Mouse (Mus musculus) brain, embryonic 14.5 days (tissue): Measurements from ENCODE around the gene 1700025B11Rik. TPM values are rescaled to one million over a fixed set of nuclear protein-coding genes. Genes with fewer than 3 reads are reported as not detected.
A peak's percentile ranks its signal among the peaks of the same experiment; 100 is the strongest.
"Not testable (repeated sequence)": the region's sequence is repeated elsewhere in the genome, so short reads cannot be mapped to it uniquely, and the experiment has no call there.

Experiments used
- DNase-seq: peaks from one replicate; pipeline ENCODE4 v3.0.0-alpha.2; 2011; ENCODE audit warnings: low read depth
- CTCF ChIP-seq: fragments of 200-500 bp; IDR thresholded peaks from 2 replicates; pipeline ENCODE4 v1.5.1; 2012; ENCODE audit warnings: inconsistent platforms, mild to moderate bottlenecking, moderate library complexity, borderline replicate concordance; ENCODE audit not compliant: insufficient read depth, insufficient read length; ENCODE audit errors: extremely low read depth
- POLR2A ChIP-seq: fragments of 200-500 bp; IDR thresholded peaks from 2 replicates; pipeline ENCODE4 v1.6.1; 2012; ENCODE audit warnings: mild to moderate bottlenecking, inconsistent platforms, borderline replicate concordance; ENCODE audit not compliant: poor library complexity, insufficient read depth, insufficient read length, severe bottlenecking; ENCODE audit errors: extremely low read depth
- polyA plus RNA-seq: library from polyadenylated mRNA; depleted of rRNA; stranded (reverse); fragments of >200 nt; gene quantifications from 2 replicates; pipeline ENCODE4 v1.2.3, GENCODE M21; 2012; rRNA removed

Gene 1700025B11Rik
- polyA plus RNA-seq, 1 experiment, result not detected

DNA sequence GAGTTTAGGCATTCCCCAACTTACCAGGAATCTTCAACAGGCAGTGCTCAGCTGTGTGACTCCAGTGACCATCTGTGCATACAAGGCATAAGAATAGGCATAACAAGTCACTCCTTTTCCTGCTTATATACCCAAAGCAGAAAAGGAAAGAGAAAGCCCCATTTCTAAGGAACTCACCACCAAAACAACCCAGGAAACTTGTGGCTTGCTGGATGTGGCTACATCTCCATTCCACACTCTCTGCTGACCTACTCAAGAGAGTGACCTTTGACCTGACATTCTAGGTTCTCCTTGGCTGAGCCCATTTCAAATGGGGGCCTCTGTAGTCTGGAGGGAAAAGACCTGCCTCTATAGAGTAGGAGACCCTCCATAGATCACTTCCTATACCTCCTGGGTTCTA is 28.5 kb downstream of the 1700025B11Rik start, which contains the start of gene Apol7c:
TSS of gene Apol7c (minus strand) at position 101 of the 400 bp plus-strand sequence.
- TF ChIP-seq CTCF (no peak), POLR2A (no peak)
- DNase-seq, result no peak

DNA sequence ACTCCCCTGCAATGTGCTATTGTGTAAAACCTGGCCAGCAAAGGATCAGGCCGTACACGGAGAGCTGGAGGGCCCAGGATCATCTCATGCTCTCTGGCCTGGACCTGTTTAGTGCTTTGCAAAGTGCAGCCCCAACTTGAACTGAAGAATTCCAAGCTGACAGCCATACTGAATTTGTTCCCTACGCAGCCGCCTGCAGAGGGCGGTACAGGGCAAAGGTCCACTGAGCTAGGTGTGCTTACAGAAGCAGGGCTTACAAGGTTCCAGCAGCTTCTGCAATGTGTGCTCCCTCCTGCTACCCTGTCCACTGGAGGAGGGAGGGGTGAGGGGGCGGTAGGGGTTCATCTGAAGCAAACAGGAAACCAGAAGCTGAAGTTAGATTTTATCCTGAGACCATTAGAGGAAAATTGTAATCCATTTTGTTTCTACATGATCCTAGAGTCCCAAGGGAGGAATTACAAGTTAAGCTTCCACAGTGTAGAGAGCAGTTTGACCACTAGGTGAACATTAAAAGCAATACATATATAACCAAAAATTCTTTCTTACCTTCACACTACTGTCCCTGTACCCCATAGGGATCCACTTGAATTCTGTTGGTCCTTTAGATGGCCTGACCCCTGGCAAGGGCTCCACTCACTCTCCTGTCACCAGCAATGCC is 38.4 kb downstream of the 1700025B11Rik start:
- TF ChIP-seq CTCF, result peak; percentile 54; the same call in 1 of the 2 replicates
- DNase-seq, result peak; percentile 57

DNA sequence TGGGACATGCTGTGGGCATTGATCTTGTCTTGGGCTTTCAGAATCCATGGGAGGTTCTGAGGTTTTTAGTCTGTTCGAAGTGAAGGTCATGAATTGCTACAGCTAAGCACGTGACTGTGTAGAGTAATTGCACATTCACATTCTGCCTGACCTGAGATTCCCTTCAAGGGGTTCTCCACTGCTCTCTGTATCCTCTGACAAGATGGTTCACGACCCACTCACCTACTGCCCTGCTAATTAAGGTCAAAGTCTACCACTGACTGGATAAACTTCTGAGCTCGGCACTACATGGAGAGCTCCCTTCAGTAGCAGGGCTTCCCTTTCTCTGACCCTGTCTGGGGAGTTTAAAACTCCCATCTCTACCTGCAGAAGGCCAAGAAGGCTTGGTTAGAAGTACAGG is 41.1 kb downstream of the 1700025B11Rik start:
- DNase-seq, result not testable (repeated sequence)

Other genes with a start within 250 kb of the 1700025B11Rik start
- gene Apol7a, start 162.8 kb downstream of the 1700025B11Rik start, polyA plus RNA-seq, result not detected in 2 replicates
- gene Apol9a, start 150.8 kb downstream of the 1700025B11Rik start, polyA plus RNA-seq, result 0.23 TPM in 1 of 2 replicates, not detected in the other
- gene Apol7b, start 114.4 kb downstream of the 1700025B11Rik start, polyA plus RNA-seq, result not detected in 2 replicates
- not detected in 2 replicates for gene Apol10a, start 84.8 kb downstream of the 1700025B11Rik start, polyA plus RNA-seq
- not detected in 2 replicates for gene Apol11a, start 53.6 kb downstream of the 1700025B11Rik start, polyA plus RNA-seq
- not detected in 2 replicates for gene Apol7c, start 28.6 kb downstream of the 1700025B11Rik start, polyA plus RNA-seq
- gene Apol10b, start 34.2 kb upstream of the 1700025B11Rik start, polyA plus RNA-seq, result 0.14 TPM in 1 of 2 replicates, not detected in the other
- gene Gm36245, start 37.4 kb upstream of the 1700025B11Rik start, polyA plus RNA-seq, result not detected in 2 replicates
- gene Apol11b, start 81.4 kb upstream of the 1700025B11Rik start, polyA plus RNA-seq, result not detected in 2 replicates
- 0.04 TPM in 1 of 2 replicates, not detected in the other for gene Apol7e, start 137.0 kb upstream of the 1700025B11Rik start, polyA plus RNA-seq
- gene Apol9b, start 167.1 kb upstream of the 1700025B11Rik start, polyA plus RNA-seq, result 0.06 TPM in 1 of 2 replicates, not detected in the other
- gene Apol8, start 195.1 kb upstream of the 1700025B11Rik start, polyA plus RNA-seq, result 0.30 and 0.37 TPM in 2 replicates